8 mouse cellular contexts compared by ENCODE assay signal in genomic region chr8:33991165-33991916, GRCm38 (mm10).
DNase-seq lines count a peak whose midpoint lies in the region; ATAC-seq lines count a peak whose summit lies in the region.

No protein-coding gene starts in this region.

- peak overlapping the region; percentile 37 for H3K9ac ChIP-seq in heart, embryonic 13.5 days
- no peak overlapping the region; the same call in 1 of the 2 replicates for H3K9ac ChIP-seq in intestine, embryonic 15.5 days
- H3K9ac ChIP-seq in midbrain, embryonic 14.5 days (replicated peaks; ENCODE audit: low read length), result no peak overlapping the region

- H3K4me2 ChIP-seq in heart, embryonic 13.5 days, result peak overlapping the region; percentile 14
- peak overlapping the region; percentile 38 for H3K4me2 ChIP-seq in intestine, embryonic 15.5 days (replicated peaks)
- H3K4me2 ChIP-seq in midbrain, embryonic 14.5 days (ENCODE audit: low read length), result peak overlapping the region; percentile 9; the same call in 1 of the 2 replicates

- H3K36me3 ChIP-seq in heart, embryonic 13.5 days, result no peaks in the 10 kb centered on the region
- H3K36me3 ChIP-seq in intestine, embryonic 15.5 days, result no peaks in the 10 kb centered on the region
- H3K36me3 ChIP-seq in midbrain, embryonic 14.5 days (ENCODE audit: control insufficient read depth, insufficient read depth, low read length), result no peaks in the 10 kb centered on the region

- no peak overlapping the region for H3K4me3 ChIP-seq in heart, embryonic 13.5 days
- H3K4me3 ChIP-seq in intestine, embryonic 15.5 days (replicated peaks), result no peak overlapping the region
- no peak overlapping the region for H3K4me3 ChIP-seq in midbrain, embryonic 14.5 days (replicated peaks; ENCODE audit: low read depth, low read length)

- intact Hi-C loops in left cerebral cortex, postnatal 36 days (cut with DNase I), result no loop called here

- peak overlapping the region; percentile 98 for H3K27ac ChIP-seq in heart, embryonic 13.5 days (replicated peaks)
- H3K27ac ChIP-seq in intestine, embryonic 15.5 days, result no peak overlapping the region
- no peak overlapping the region for H3K27ac ChIP-seq in midbrain, embryonic 14.5 days (replicated peaks; ENCODE audit: low read depth, low read length)

- no peaks in the 10 kb centered on the region for H3K27me3 ChIP-seq in heart, embryonic 13.5 days (replicated peaks)
- no peaks in the 10 kb centered on the region for H3K27me3 ChIP-seq in intestine, embryonic 15.5 days (replicated peaks)
- H3K27me3 ChIP-seq in midbrain, embryonic 14.5 days (ENCODE audit: control insufficient read depth, insufficient read depth, low read length), result no peaks in the 10 kb centered on the region

- ATAC-seq in heart, embryonic 13.5 days (ENCODE audit: extremely low read depth, insufficient number of reproducible peaks, low FRiP score, low TSS enrichment), result no peak
- no peak for ATAC-seq in intestine, embryonic 15.5 days
- ATAC-seq in midbrain, embryonic 14.5 days (ENCODE audit: low FRiP score, low TSS enrichment), result no peak

- WGBS in heart, embryonic 13.5 days, result 30% methylated on average over 17 of the region's 17 CpGs
- WGBS in intestine, embryonic 15.5 days, result 42% methylated on average over 17 of the region's 17 CpGs
- 31% methylated on average over 17 of the region's 17 CpGs for WGBS in midbrain, embryonic 14.5 days

- no peaks in the 10 kb centered on the region for H3K9me3 ChIP-seq in heart, embryonic 13.5 days
- H3K9me3 ChIP-seq in intestine, embryonic 15.5 days, result no peaks in the 10 kb centered on the region
- H3K9me3 ChIP-seq in midbrain, embryonic 14.5 days (ENCODE audit: control insufficient read depth, low read length), result no peaks in the 10 kb centered on the region

- peaks cover 64% of the 10 kb centered on the region for H3K4me1 ChIP-seq in heart, embryonic 13.5 days
- H3K4me1 ChIP-seq in intestine, embryonic 15.5 days (replicated peaks), result peaks cover 19% of the 10 kb centered on the region; the same call in 1 of the 2 replicates
- no peaks in the 10 kb centered on the region for H3K4me1 ChIP-seq in midbrain, embryonic 14.5 days (ENCODE audit: control insufficient read depth, insufficient read depth, low read length)

- DNase-seq in heart, adult 11 months, result no peak
- peak; percentile 52 for DNase-seq in embryo, embryonic 9.5 days (ENCODE audit: extremely low spot score)
- DNase-seq in midbrain, embryonic 14.5 days, result peak; percentile 62
- no peak for DNase-seq in left cerebral cortex, postnatal 36 days (ENCODE audit: low spot score in 2 of 2)
- DNase-seq in left cerebral cortex, adult 18-20 months (ENCODE audit: low spot score in 2 of 2), result no peak
- no peak for DNase-seq in right cerebral cortex, postnatal 25 days

Comparison
In these comparisons a context has a peak if more than half of its experiments do, and no peak if none do; other contexts are left out.
1. DNase-seq: peak in embryo, embryonic 9.5 days (single experiment) and midbrain, embryonic 14.5 days (single experiment); none in heart, adult 11 months (single experiment), left cerebral cortex, postnatal 36 days (0 of 2), left cerebral cortex, adult 18-20 months (0 of 2) and right cerebral cortex, postnatal 25 days (single experiment).
2. Peak in every context shown above with its lines, with median percentiles within 50 percentile points of each other: H3K4me2 ChIP-seq.